Mouse (Mus musculus): ENCODE data around the gene Mex3a.

GRCm38 (mm10) chr3:88561989-88562388 is 29.8 kb downstream of the Mex3a start:
- no peak for TF ChIP-seq CTCF (IDR thresholded peaks at IDR 0.05; ENCODE audit: borderline replicate concordance, insufficient read depth, low read depth, low read length)
- no peak for TF ChIP-seq POLR2A (IDR thresholded peaks at IDR 0.05; ENCODE audit: borderline replicate concordance, insufficient read depth, low read length)

Data from cerebellum, adult 2 months (tissue).